Mouse (Mus musculus): ENCODE results near the gene St6galnac5.

GRCm38 (mm10) chr3:152971373-152971772 is 10.7 kb downstream of the St6galnac5 start:
- no peak for TF ChIP-seq CTCF (IDR thresholded peaks at IDR 0.05; ENCODE audit: extremely low read depth, insufficient read length, insufficient replicate concordance, low read depth, low read length)
- TF ChIP-seq POLR2A (IDR thresholded peaks at IDR 0.05; ENCODE audit: low read depth, low read length): no peak

Measured in small intestine, adult 2 months (tissue).